Mouse (Mus musculus): Measurements from ENCODE around the gene Nfkbid. TPM values are rescaled to one million over a fixed set of nuclear protein-coding genes. Genes with fewer than 3 reads are reported as not detected.
"Not testable (repeated sequence)": the region's sequence is repeated elsewhere in the genome, so short reads cannot be mapped to it uniquely, and the experiment has no call there.

Gene Nfkbid
- polyA plus RNA-seq, 1 experiment from 2014 or later = 1.2 TPM

- 14% methylated on average over 6 of the region's 6 CpGs for WGBS
- Histone ChIP-seq H3K4me2 (replicated peaks) (peak overlapping the region; percentile 22; the same call in 1 of the 2 replicates), H3K4me3 (replicated peaks) (no peak overlapping the region), H3K27ac (no peak overlapping the region), H3K36me3 (no peaks in the 10 kb centered on the region), H3K27me3 (peaks cover 82% of the 10 kb centered on the region), H3K9me3 (no peaks in the 10 kb centered on the region), H3K9ac (replicated peaks) (no peak overlapping the region), H3K4me1 (replicated peaks) (peaks cover 35% of the 10 kb centered on the region)
- no peak for ATAC-seq
Measured at GRCm38 (mm10) chr7:30454259-30454658, 32.7 kb downstream of the Nfkbid start.

DNA sequence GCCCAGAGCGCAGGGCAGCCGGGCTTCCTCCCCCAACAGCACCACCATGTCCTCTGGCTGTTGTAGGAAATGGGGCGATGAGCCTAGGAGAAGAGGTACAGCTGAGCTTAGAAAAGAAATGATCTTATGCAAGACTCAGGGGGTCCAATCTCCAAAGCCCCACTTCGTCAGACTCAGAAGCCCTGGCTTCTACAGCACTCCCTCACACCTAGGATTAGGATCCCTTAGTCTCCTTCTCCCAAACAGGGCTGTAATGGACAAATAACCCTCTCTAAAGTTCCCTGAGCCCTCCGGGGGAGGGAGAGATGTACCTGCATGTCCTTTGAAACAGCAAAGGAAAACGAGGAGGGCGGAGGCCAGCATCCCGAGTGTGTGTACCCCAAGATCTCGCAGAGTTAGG is 35.0 kb downstream of the Nfkbid start:
- Histone ChIP-seq H3K4me1 (replicated peaks) (peaks cover 35% of the 10 kb centered on the region), H3K9me3 (no peaks in the 10 kb centered on the region), H3K4me2 (replicated peaks) (peak overlapping the region; percentile 58), H3K27me3 (peaks cover 95% of the 10 kb centered on the region), H3K36me3 (no peaks in the 10 kb centered on the region), H3K9ac (replicated peaks) (peak overlapping the region; percentile 50), H3K27ac (no peak overlapping the region), H3K4me3 (replicated peaks) (peak overlapping the region; percentile 36)
- no peak for ATAC-seq
- under 1% methylated on average over 9 of the region's 9 CpGs for WGBS

- Histone ChIP-seq H3K36me3 (no peaks in the 10 kb centered on the region), H3K27me3 (peaks cover 97% of the 10 kb centered on the region), H3K9me3 (no peaks in the 10 kb centered on the region), H3K27ac (no peak overlapping the region), H3K9ac (replicated peaks) (peak overlapping the region; percentile 50), H3K4me3 (replicated peaks) (peak overlapping the region; percentile 36), H3K4me2 (replicated peaks) (peak overlapping the region; percentile 58), H3K4me1 (replicated peaks) (peaks cover 35% of the 10 kb centered on the region)
- peak; percentile 62 for ATAC-seq
- under 1% methylated on average over 31 of the region's 31 CpGs for WGBS
Measured at GRCm38 (mm10) chr7:30456911-30457628, 35.5 kb downstream of the Nfkbid start.

GRCm38 (mm10) chr7:30457629-30458330 is 36.2 kb downstream of the Nfkbid start, which contains the start of the genes Kirrel2 and Nphs1:
Kirrel2 (minus strand) TSS chr7:30457690.
Nphs1 (plus strand) TSS chr7:30458315.
- ATAC-seq = peak; percentile 93
- H3K4me2 ChIP-seq (replicated peaks) = peak within 1 kb of the TSS; percentile 58
- H3K4me3 ChIP-seq (replicated peaks) = peak within 1 kb of the TSS; percentile 36
- H3K9me3 ChIP-seq = no peaks in the 10 kb centered on the region
- no peaks in the 10 kb centered on the region for H3K36me3 ChIP-seq
- H3K9ac ChIP-seq (replicated peaks) = peak within 1 kb of the TSS; percentile 50
- WGBS = under 1% methylated on average over 16 of the region's 16 CpGs
- H3K27me3 ChIP-seq = peaks cover 98% of the 10 kb centered on the region
- H3K4me1 ChIP-seq (replicated peaks) = peaks cover 35% of the 10 kb centered on the region
- H3K27ac ChIP-seq = no peak within 1 kb of the TSS

- Histone ChIP-seq H3K4me1 (replicated peaks) (peaks cover 25% of the 10 kb centered on the region), H3K9me3 (no peaks in the 10 kb centered on the region), H3K27ac (no peak overlapping the region), H3K27me3 (peaks cover 97% of the 10 kb centered on the region), H3K9ac (replicated peaks) (no peak overlapping the region), H3K4me2 (replicated peaks) (no peak overlapping the region), H3K4me3 (replicated peaks) (no peak overlapping the region), H3K36me3 (no peaks in the 10 kb centered on the region)
- 43% methylated on average over 6 of the region's 6 CpGs for WGBS
- ATAC-seq = no peak
Measured at GRCm38 (mm10) chr7:30459484-30459883, 38.0 kb downstream of the Nfkbid start.

DNA sequence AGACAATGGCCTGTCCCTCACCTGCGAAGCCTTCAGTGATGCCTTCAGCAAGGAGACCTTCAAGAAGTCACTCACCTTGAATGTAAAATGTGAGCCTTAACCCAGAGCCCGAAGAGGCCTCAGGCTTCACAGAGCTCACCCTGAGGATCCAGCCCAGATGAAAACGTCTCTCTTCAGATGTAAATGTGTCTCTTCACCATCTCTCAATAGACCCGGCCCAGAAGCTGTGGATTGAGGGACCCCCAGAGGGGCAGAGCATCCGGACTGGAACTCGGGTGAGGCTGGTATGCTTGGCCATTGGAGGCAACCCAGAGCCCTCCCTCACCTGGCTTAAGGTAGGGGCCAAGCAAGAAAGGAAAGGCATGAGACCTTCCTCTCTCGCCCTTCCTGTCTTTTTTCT is 42.0 kb downstream of the Nfkbid start:
- Histone ChIP-seq H3K4me3 (replicated peaks) (no peak overlapping the region), H3K36me3 (no peaks in the 10 kb centered on the region)
- 25% methylated on average over 7 of the region's 7 CpGs for WGBS

GRCm38 (mm10) chr7:30463996-30464395 is 42.5 kb downstream of the Nfkbid start:
- Histone ChIP-seq H3K27ac (no peak overlapping the region), H3K4me3 (replicated peaks) (no peak overlapping the region), H3K4me2 (replicated peaks) (no peak overlapping the region), H3K27me3 (peaks cover 95% of the 10 kb centered on the region), H3K9me3 (no peaks in the 10 kb centered on the region), H3K36me3 (no peaks in the 10 kb centered on the region), H3K4me1 (replicated peaks) (no peaks in the 10 kb centered on the region), H3K9ac (replicated peaks) (no peak overlapping the region)
- no peak for ATAC-seq
- WGBS = 8% methylated on average over 4 of the region's 4 CpGs

More for the DNA sequence above, 42.0 kb downstream of the Nfkbid start:
- H3K27ac ChIP-seq = no peak overlapping the region
- H3K27me3 ChIP-seq = peaks cover 97% of the 10 kb centered on the region
- H3K9ac ChIP-seq (replicated peaks) = no peak overlapping the region
- no peak overlapping the region for H3K4me2 ChIP-seq (replicated peaks)
- no peak for ATAC-seq
- peaks cover 1% of the 10 kb centered on the region for H3K4me1 ChIP-seq (replicated peaks)
- no peaks in the 10 kb centered on the region for H3K9me3 ChIP-seq

DNA sequence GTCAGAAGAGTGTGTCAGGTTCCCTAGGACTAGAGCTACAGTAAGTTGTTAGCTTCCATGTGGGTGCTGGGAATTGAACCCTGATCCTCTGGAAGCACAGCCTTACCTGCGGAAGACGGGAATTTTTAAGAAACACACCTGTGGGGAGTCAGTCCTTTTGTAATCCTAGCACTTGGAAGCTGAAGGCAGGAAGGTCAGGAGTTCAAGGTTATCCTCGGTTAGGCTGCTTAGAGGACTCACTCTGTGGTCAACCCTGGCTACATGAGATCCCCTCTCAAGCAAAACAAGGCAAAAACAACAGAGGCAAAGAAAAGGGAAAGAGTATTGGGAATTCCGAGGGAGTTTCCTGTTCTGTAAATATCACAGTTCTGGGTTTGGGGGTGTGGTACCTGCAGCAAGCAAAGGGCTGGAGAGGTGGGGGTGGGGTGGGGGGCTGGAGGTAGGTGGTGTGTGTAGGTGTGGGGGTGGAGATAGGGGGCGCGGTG is 43.3 kb downstream of the Nfkbid start:
- Histone ChIP-seq H3K27me3 (peaks cover 86% of the 10 kb centered on the region), H3K4me3 (replicated peaks) (no peak overlapping the region), H3K36me3 (no peaks in the 10 kb centered on the region), H3K4me2 (replicated peaks) (no peak overlapping the region), H3K9me3 (no peaks in the 10 kb centered on the region), H3K9ac (replicated peaks) (no peak overlapping the region), H3K27ac (no peak overlapping the region), H3K4me1 (replicated peaks) (no peaks in the 10 kb centered on the region)
- ATAC-seq = no peak
- 20% methylated on average over 6 of the region's 6 CpGs for WGBS

GRCm38 (mm10) chr7:30472411-30472810 is 50.9 kb downstream of the Nfkbid start:
- Histone ChIP-seq H3K36me3 (no peaks in the 10 kb centered on the region), H3K9ac (replicated peaks) (no peak overlapping the region), H3K4me3 (replicated peaks) (no peak overlapping the region), H3K27me3 (peaks cover 20% of the 10 kb centered on the region), H3K27ac (no peak overlapping the region), H3K9me3 (no peaks in the 10 kb centered on the region), H3K4me1 (replicated peaks) (peaks cover 2% of the 10 kb centered on the region), H3K4me2 (replicated peaks) (no peak overlapping the region)
- WGBS = 41% methylated on average over 5 of the region's 5 CpGs
- no peak for ATAC-seq

DNA sequence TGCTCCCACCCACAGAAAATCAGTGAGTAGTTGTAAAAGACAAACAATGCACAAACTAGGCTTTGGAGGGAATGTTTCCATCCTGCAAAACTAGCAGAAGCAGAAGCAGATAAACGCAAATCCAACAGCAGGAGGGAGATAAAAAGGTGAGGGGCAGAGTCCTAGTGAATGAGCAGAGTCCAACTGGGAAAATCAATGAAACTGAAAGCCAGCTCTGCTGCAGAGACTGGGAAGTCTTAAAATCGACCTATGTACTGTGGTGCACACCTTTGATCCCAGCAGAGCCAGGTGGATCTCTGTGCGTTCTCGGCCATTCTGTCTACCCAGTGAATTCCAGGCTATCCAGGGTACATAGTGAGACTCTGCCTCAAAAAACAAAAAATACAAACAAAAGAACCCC is 53.5 kb downstream of the Nfkbid start:
- Histone ChIP-seq H3K4me3 (replicated peaks) (no peak overlapping the region), H3K4me2 (replicated peaks) (no peak overlapping the region), H3K27ac (no peak overlapping the region), H3K27me3 (0 out of 2 replicates have a peak, but pooled peaks cover 9% of the 10 kb centered on the region), H3K4me1 (replicated peaks) (peaks cover 13% of the 10 kb centered on the region), H3K36me3 (no peaks in the 10 kb centered on the region), H3K9me3 (no peaks in the 10 kb centered on the region), H3K9ac (replicated peaks) (no peak overlapping the region)
- no peak for ATAC-seq
- whole genome bisulfite sequencing = 64% methylated on average over 4 of the region's 4 CpGs

- H3K9me3 ChIP-seq; H3K4me3 ChIP-seq (replicated peaks); H3K9ac ChIP-seq (replicated peaks); H3K36me3 ChIP-seq; H3K4me2 ChIP-seq (replicated peaks); H3K27ac ChIP-seq; ATAC-seq; H3K27me3 ChIP-seq: not testable (repeated sequence)
- peaks cover 13% of the 10 kb centered on the region for H3K4me1 ChIP-seq (replicated peaks)
- 89% methylated on average over 7 of the region's 7 CpGs for WGBS
Measured at GRCm38 (mm10) chr7:30476136-30476535, 54.6 kb downstream of the Nfkbid start.

Measured in midbrain, embryonic 13.5 days (tissue).